Mouse (Mus musculus) limb, embryonic 14.5 days (tissue): ENCODE data around the gene Hlf. TPM values are rescaled to one million over a fixed set of nuclear protein-coding genes. Genes with fewer than 3 reads are reported as not detected.

Source experiments
- ATAC-seq: fragments of 200-750 bp; cut with Nextera tagmentation; 2 replicates; pipeline ENCODE4 v1.8.0; 2017; ENCODE audit warnings: low read depth, moderate number of reproducible peaks, moderate TSS enrichment; ENCODE audit not compliant: low FRiP score
- DNase-seq: peaks from one replicate; pipeline ENCODE4 v3.0.0-alpha.2; 2015; ENCODE audit warnings: low spot score
- H3K27ac ChIP-seq: fragments of 300-500 bp; sonication (generic); replicated peaks from 2 replicates; pipeline ENCODE4 v1.5.1; 2014; ENCODE audit warnings: low read depth, mild to moderate bottlenecking, low read length, moderate library complexity, mixed read lengths
- H3K27me3 ChIP-seq: fragments of 300-500 bp; sonication (generic); 2 replicates; pipeline ENCODE4 v1.6.1; 2014; ENCODE audit warnings: low read length, mixed read lengths; ENCODE audit not compliant: control insufficient read depth, insufficient read depth
- H3K36me3 ChIP-seq: fragments of 300-500 bp; sonication (generic); 2 replicates; pipeline ENCODE4 v1.6.1; 2014; ENCODE audit warnings: mild to moderate bottlenecking, low read length, moderate library complexity, mixed read lengths; ENCODE audit not compliant: control insufficient read depth, insufficient read depth
- H3K4me1 ChIP-seq: fragments of 300-500 bp; sonication (generic); 2 replicates; pipeline ENCODE4 v1.6.1; 2014; ENCODE audit warnings: antibody characterized with exemption, low read length, mixed read lengths; ENCODE audit not compliant: control insufficient read depth, insufficient read depth
- H3K4me2 ChIP-seq: fragments of 300-500 bp; sonication (generic); replicated peaks from 2 replicates; pipeline ENCODE4 v1.6.1; 2014; ENCODE audit warnings: low read depth, mild to moderate bottlenecking, low read length, moderate library complexity; ENCODE audit not compliant: severe bottlenecking
- H3K4me3 ChIP-seq: fragments of 300-500 bp; sonication (generic); replicated peaks from 2 replicates; pipeline ENCODE4 v1.5.1; 2014; ENCODE audit warnings: low read length
- H3K9ac ChIP-seq: fragments of 300-500 bp; sonication (generic); 2 replicates; pipeline ENCODE4 v1.6.1; 2014; ENCODE audit warnings: mild to moderate bottlenecking, low read depth, low read length, moderate library complexity; ENCODE audit not compliant: severe bottlenecking
- H3K9me3 ChIP-seq: fragments of 300-500 bp; sonication (generic); 2 replicates; pipeline ENCODE4 v1.6.1; 2016; ENCODE audit warnings: low read length; ENCODE audit not compliant: control insufficient read depth
- POLR2A ChIP-seq: fragments of 200-500 bp; IDR thresholded peaks from 2 replicates; pipeline ENCODE4 v1.8.0; 2012; ENCODE audit warnings: inconsistent platforms, mild to moderate bottlenecking, moderate library complexity, borderline replicate concordance; ENCODE audit not compliant: insufficient read depth, insufficient read length; ENCODE audit errors: extremely low read depth
- WGBS: fragments of 180-500 bp; shearing (Covaris S2); extraction: QIAGEN DNeasy Blood & Tissue Kit; methylation state at CpG from one replicate; pipeline ENCODE4 v1.1.7; 2014; 5-methylcytosine and 5-hydroxymethylcytosine counted together
- polyA plus RNA-seq, 2 experiments: library from polyadenylated mRNA; depleted of rRNA in 1 of 2; stranded (reverse) in 1 of 2; unstranded in 1 of 2; fragments of >200 nt; fragmentation: Nextera tagmentation in 1 of 2; extraction: Ambion mirVana in 1 of 2; gene quantifications; 2 replicates each; pipeline versions ENCODE4 v1.2.1 to v1.2.3; 2012 to 2014

Hlf gene
- polyA plus RNA-seq, 2 experiments = 2.2 to 2.8 TPM

DNA sequence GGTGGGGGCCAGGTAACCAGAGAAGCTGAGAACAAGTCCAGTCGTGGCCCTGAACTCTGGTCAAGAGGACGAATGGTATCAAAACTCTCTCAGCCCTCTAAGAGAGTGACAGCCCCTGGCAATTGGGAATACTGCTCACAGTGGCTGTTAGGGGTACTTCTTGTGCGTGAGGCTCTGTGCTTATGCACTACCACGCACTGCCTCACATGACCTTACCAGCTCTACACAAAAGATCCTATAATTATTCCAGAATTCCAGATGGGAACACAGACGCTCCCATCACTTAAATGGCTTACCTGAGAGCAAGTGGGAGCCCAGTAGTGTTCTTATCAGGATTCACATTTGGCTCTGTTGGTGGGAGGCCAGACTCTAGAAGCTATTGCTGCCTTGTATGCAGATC lies 9.6 kb downstream of the Hlf start:
- no peak overlapping the region for H3K27ac ChIP-seq
- no peak overlapping the region for H3K9ac ChIP-seq
- ATAC-seq = no peak
- 0 out of 2 replicates have a peak, but pooled peaks cover 1% of the 10 kb centered on the region for H3K27me3 ChIP-seq
- no peak overlapping the region for H3K4me3 ChIP-seq
- no peak for DNase-seq
- 53% methylated on average over 5 of the region's 5 CpGs for WGBS
- no peak for TF ChIP-seq POLR2A
- no peaks in the 10 kb centered on the region for H3K36me3 ChIP-seq
- peaks cover 16% of the 10 kb centered on the region; the same call in 1 of the 2 replicates for H3K4me1 ChIP-seq
- H3K4me2 ChIP-seq = no peak overlapping the region
- no peaks in the 10 kb centered on the region for H3K9me3 ChIP-seq

GRCm38 (mm10) chr11:90380131-90380685 lies 10.5 kb downstream of the Hlf start:
- Histone ChIP-seq H3K9me3 (no peaks in the 10 kb centered on the region), H3K27ac (no peak overlapping the region), H3K9ac (no peak overlapping the region), H3K4me3 (no peak overlapping the region), H3K4me2 (no peak overlapping the region), H3K36me3 (no peaks in the 10 kb centered on the region), H3K27me3 (no peaks in the 10 kb centered on the region), H3K4me1 (peaks cover 16% of the 10 kb centered on the region; the same call in 1 of the 2 replicates)
- WGBS = 73% methylated on average over 10 of the region's 10 CpGs
- ATAC-seq (no peak), DNase-seq (no peak)
- TF ChIP-seq POLR2A = no peak

- Histone ChIP-seq H3K9ac (no peak overlapping the region), H3K27ac (no peak overlapping the region), H3K4me3 (no peak overlapping the region), H3K4me1 (peaks cover 16% of the 10 kb centered on the region; the same call in 1 of the 2 replicates), H3K4me2 (no peak overlapping the region), H3K9me3 (no peaks in the 10 kb centered on the region), H3K27me3 (no peaks in the 10 kb centered on the region), H3K36me3 (no peaks in the 10 kb centered on the region)
- DNase-seq (no peak), ATAC-seq (no peak)
- 96% methylated on average over 5 of the region's 5 CpGs for WGBS
- TF ChIP-seq POLR2A = no peak
Observed at GRCm38 (mm10) chr11:90378008-90378407, 12.7 kb downstream of the Hlf start.

DNA sequence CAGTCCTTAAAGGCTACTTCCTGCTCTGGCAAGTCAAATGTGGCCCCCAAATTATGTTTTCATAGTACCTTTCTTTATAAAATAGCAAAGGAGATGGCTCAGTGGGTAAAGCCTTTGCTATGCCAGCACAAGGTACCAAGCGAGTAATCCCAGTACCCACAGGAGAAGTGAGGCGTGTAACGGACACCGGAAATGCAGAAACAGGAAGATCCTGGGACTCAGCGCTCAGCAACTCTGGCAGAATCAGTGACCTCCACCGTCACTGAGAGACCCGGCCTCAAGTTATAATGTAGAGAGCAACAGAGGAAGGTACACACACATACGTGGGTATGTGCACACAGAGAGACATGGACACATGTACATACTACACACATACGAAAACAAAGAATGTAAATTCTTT lies 14.3 kb downstream of the Hlf start:
- no peak for DNase-seq
- no peaks in the 10 kb centered on the region for H3K27me3 ChIP-seq
- WGBS = 95% methylated on average over 9 of the region's 9 CpGs
- H3K36me3 ChIP-seq = no peaks in the 10 kb centered on the region
- H3K9me3 ChIP-seq = no peaks in the 10 kb centered on the region
- no peak for TF ChIP-seq POLR2A
- H3K4me2 ChIP-seq = no peak overlapping the region
- peaks cover 11% of the 10 kb centered on the region for H3K4me1 ChIP-seq
- ATAC-seq = no peak
- H3K4me3 ChIP-seq = no peak overlapping the region
- no peak overlapping the region for H3K27ac ChIP-seq
- no peak overlapping the region for H3K9ac ChIP-seq

- ATAC-seq (no peak), DNase-seq (no peak)
- Histone ChIP-seq H3K9ac (no peak overlapping the region), H3K4me3 (no peak overlapping the region), H3K36me3 (no peaks in the 10 kb centered on the region), H3K4me1 (peaks cover 35% of the 10 kb centered on the region), H3K4me2 (no peak overlapping the region), H3K27ac (peak overlapping the region; percentile 35; the same call in 1 of the 2 replicates), H3K27me3 (no peaks in the 10 kb centered on the region), H3K9me3 (no peaks in the 10 kb centered on the region)
- WGBS = 43% methylated on average over 8 of the region's 8 CpGs
- no peak for TF ChIP-seq POLR2A
Observed at GRCm38 (mm10) chr11:90371470-90372100, 19.1 kb downstream of the Hlf start.
